Mouse (Mus musculus) macrophage (primary cell): Measurements from ENCODE around the gene Mpp3. TPM values are rescaled to one million over a fixed set of nuclear protein-coding genes. Genes with fewer than 3 reads are reported as not detected.
"Not testable (repeated sequence)": the region's sequence is repeated elsewhere in the genome, so short reads cannot be mapped to it uniquely, and the experiment has no call there.

ENCODE experiments used
- H3K27ac ChIP-seq: fragments of 350-480 bp; formaldehyde crosslinking; 2 replicates; pipeline ENCODE4 v1.9.0; 2021
- H3K36me3 ChIP-seq: fragments of 350-480 bp; formaldehyde crosslinking; 2 replicates; pipeline ENCODE4 v1.9.0; 2021; ENCODE audit errors: inconsistent target
- H3K4me3 ChIP-seq: fragments of 350-480 bp; formaldehyde crosslinking; 2 replicates; pipeline ENCODE4 v1.9.0; 2021; ENCODE audit errors: inconsistent target
- H3K79me2 ChIP-seq: fragments of 350-480 bp; formaldehyde crosslinking; 2 replicates; pipeline ENCODE4 v1.9.0; 2021; ENCODE audit errors: inconsistent target
- WGBS: methylation state at CpG from one replicate; pipeline ENCODE4 v1.1.7; 2026; ENCODE audit warnings: inconsistent platforms; ENCODE audit not compliant: missing documents; 5-methylcytosine and 5-hydroxymethylcytosine counted together
- polyA plus RNA-seq: library from polyadenylated mRNA; stranded (reverse); fragments of 250-400 nt; gene quantifications from 3 replicates; pipeline ENCODE4 v1.2.4, GENCODE M21; 2018; ENCODE audit warnings: inconsistent platforms

Mpp3 gene
- polyA plus RNA-seq, 1 experiment from 2014 or later = not detected

DNA sequence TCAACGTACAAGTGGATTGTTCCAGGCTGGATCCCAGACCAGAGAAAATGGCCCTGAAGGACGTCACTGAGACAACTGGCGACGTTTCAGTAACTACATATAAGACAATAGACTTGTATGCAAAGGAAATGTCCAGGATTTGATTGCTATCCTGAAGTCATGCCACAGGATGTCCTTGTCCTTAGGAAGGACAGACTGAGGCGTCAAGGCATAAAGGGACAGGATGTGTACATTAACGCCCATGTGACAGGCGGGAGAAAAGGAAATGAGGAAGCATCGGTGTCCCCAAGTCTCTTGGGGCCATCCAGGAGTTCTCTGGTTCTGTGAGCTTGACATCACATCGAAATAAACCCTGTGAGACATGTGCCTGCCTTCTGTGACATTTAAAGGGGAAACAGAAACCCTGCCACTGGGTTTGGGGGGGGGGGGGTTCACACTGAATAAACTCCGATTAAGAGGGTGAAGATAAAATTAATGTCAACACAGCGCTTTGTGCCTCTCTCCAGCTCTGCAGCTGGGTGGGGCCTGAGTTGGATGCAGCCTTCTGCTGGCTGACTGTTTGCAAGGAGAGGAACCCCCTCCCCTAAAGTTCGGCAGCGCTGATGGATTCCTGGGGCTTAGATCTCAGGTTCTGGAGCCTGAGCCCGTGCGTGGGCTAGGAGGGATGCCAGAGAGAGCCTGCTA lies 19.2 kb downstream of the Mpp3 start:
- Histone ChIP-seq H3K27ac (no peak overlapping the region), H3K36me3 (no peaks in the 10 kb centered on the region), H3K4me3 (no peak overlapping the region), H3K79me2 (no peaks in the 10 kb centered on the region)
- 72% methylated on average over 14 of the region's 15 CpGs for WGBS

DNA sequence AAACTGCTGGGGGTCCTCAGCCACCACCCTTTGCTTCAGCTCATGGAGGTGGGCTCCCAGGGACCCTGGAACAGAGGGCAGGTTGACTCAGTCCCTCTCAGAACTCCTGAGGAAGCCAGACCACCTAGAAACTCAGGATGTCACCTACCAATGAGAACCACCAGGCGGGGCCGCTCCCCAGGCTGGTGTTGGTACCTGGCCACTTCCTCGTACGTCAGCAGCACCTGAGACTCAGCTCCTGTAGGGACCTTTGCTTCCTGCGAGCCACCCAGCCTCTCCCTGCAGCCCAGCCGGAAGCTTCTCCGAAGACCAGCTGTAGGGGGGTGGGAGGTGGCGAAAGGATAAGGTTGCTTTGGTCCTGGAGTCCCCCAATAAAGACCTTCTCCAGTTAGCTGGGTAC lies 19.9 kb downstream of the Mpp3 start:
- no peaks in the 10 kb centered on the region for H3K79me2 ChIP-seq
- H3K27ac ChIP-seq = no peak overlapping the region
- 88% methylated on average over 8 of the region's 8 CpGs for WGBS

DNA sequence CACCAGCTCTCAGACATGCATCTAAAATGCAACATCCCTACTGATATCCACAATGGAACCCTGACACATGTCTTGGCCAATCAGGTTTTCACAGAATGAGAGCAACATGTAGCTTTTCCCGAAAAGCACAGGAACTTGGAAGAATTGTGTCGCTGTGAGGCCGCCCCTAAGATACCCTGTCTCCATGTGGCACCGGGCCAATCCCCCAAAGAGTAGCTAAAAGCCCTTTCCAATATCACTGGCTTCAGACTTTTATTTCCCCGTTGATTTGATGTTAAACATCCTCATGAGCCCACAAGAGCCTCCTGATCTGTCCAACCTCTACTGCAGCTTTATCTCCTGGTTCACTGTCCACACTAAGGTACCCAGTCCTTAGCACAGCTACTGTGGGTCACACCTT lies 21.6 kb downstream of the Mpp3 start:
- no peak overlapping the region for H3K4me3 ChIP-seq
- 85% methylated on average over 5 of the region's 5 CpGs for WGBS
- no peaks in the 10 kb centered on the region for H3K79me2 ChIP-seq
- no peaks in the 10 kb centered on the region for H3K36me3 ChIP-seq
- H3K27ac ChIP-seq = no peak overlapping the region

More for the DNA sequence above, 19.9 kb downstream of the Mpp3 start:
- Histone ChIP-seq H3K36me3 (no peaks in the 10 kb centered on the region), H3K4me3 (no peak overlapping the region)

DNA sequence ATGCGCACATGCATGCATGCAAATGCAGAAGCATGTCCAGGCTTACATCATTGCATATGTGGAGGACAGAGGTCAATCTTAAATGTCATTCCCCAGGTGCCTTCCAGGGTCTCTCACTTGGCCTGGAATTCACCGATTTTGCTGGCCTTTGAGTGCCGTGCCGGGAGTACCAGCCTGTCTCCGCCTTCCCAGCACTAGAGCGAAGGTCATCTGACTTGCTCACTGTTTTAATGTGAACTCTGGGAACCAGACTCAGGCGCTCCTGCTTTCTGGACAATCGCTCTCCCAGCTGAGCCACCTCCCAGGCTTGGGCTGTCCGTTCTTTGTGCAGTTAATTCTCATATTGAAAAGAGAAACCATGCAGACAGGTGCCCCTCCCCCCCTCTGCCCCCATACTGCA lies 22.0 kb downstream of the Mpp3 start:
- 95% methylated on average over 9 of the region's 9 CpGs for WGBS
- Histone ChIP-seq H3K4me3 (no peak overlapping the region), H3K36me3 (no peaks in the 10 kb centered on the region), H3K27ac (no peak overlapping the region), H3K79me2 (no peaks in the 10 kb centered on the region)

DNA sequence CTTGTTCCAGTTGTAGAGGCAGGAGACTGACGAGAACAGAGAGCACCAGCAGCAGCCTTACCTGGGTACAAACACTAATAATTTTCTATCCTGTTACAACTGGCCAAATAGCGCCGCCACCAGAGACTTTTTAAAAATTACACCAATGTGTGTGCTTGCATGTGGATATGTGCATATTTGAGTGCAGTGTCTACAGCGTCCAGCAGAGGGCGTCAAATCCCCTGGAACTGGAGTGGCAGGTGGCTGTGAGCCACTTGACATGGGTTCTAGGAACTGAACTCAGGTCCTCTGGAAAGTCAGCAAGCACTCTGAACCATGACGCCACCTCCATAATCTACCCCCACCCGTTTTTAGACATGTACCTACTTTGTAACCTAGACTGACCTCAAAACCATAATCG lies 24.0 kb downstream of the Mpp3 start:
- 92% methylated on average over 6 of the region's 8 CpGs for WGBS
- no peaks in the 10 kb centered on the region for H3K79me2 ChIP-seq
- no peak overlapping the region for H3K27ac ChIP-seq
- H3K4me3 ChIP-seq = no peak overlapping the region
- H3K36me3 ChIP-seq = no peaks in the 10 kb centered on the region

DNA sequence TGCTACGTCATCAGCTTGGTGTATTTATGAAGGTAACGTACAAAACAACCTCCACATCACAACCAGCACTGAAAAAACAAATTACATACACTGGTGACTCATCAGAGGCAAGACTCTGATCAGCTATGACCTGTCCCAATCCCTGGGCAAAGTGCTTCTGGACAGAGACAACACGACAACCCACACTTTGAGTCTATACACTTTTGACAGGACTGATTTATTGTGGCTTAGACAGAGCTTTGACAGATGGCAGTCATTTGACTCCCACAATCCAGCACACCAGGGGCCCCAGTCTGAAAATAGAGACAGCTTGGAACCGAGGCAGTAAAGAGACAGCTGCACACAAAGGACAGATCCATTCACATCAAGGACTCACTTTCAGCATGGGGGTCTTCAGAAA lies 28.8 kb downstream of the Mpp3 start:
- H3K4me3 ChIP-seq = no peak overlapping the region
- WGBS = 83% methylated on average over 4 of the region's 4 CpGs
- H3K36me3 ChIP-seq = no peaks in the 10 kb centered on the region
- H3K79me2 ChIP-seq = no peaks in the 10 kb centered on the region
- no peak overlapping the region for H3K27ac ChIP-seq

DNA sequence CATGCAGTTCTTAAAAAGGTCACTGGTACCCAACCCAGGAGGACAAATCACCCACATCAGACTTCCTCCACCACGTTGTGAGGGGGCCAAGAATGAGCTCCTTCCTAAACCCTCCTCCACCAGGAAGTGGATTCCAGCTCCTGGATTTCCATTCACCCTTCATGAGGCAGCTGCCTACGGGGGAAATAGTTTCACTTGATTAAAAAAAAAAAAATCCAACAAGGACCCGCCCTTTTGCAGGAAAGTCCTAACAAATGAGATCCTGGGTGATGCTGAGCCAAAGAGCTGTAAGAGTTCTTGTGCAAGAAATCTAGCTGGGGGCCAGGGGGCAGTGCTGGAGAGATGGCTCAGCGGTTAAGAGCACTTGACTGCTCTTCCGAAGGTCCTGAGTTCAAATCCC lies 30.0 kb downstream of the Mpp3 start:
- Histone ChIP-seq H3K4me3 (no peak overlapping the region), H3K27ac (no peak overlapping the region)
- 50% methylated on average over 5 of the region's 5 CpGs for WGBS

DNA sequence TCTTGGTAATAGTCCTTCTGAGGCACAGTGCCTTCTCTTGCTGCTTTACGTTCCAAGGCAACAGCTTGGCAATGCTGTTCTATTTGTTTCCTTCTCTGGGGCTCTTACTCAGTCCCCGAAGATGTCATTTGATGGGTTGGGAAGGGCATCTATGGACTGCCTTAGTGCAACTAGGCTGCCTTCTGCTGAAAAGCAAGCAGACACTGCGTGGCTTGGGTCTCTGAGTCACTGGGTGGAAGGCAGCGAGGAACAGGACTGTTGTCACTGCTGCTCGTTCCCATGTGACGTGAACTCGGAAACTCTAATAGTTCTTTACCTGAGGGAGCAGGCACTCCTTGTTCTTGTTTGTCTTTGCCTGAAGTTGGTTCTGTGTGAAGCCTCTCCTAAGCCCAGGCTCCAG lies 32.3 kb downstream of the Mpp3 start:
- H3K79me2 ChIP-seq = no peaks in the 10 kb centered on the region
- H3K4me3 ChIP-seq = no peak overlapping the region
- whole genome bisulfite sequencing = 93% methylated on average over 7 of the region's 7 CpGs
- H3K36me3 ChIP-seq = no peaks in the 10 kb centered on the region
- H3K27ac ChIP-seq = no peak overlapping the region

More for the DNA sequence above, 30.0 kb downstream of the Mpp3 start:
- Histone ChIP-seq H3K36me3 (no peaks in the 10 kb centered on the region), H3K79me2 (no peaks in the 10 kb centered on the region)

DNA sequence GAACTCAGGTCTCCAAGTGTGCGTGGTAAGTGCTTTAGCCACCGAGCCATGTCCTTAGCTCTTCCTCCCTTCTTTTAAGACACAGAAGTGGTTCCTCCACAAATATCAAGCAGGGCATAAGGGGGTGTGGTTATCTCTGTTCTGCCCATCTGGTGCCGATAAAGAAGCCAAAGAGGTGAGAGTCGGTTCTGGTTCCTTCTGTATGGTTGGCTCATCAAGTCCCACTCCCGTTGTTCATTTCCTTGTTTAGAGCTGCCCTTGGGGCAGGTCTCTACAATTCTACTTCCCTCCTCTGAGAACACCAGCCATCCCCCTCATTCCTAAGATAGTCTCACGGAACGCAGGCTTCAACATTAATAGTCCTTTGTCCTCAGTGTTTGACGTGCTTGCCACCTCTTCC lies 34.2 kb downstream of the Mpp3 start:
- Histone ChIP-seq H3K79me2 (no peaks in the 10 kb centered on the region), H3K27ac (no peak overlapping the region), H3K4me3 (no peak overlapping the region), H3K36me3 (no peaks in the 10 kb centered on the region)
- WGBS = 58% methylated on average over 8 of the region's 8 CpGs

DNA sequence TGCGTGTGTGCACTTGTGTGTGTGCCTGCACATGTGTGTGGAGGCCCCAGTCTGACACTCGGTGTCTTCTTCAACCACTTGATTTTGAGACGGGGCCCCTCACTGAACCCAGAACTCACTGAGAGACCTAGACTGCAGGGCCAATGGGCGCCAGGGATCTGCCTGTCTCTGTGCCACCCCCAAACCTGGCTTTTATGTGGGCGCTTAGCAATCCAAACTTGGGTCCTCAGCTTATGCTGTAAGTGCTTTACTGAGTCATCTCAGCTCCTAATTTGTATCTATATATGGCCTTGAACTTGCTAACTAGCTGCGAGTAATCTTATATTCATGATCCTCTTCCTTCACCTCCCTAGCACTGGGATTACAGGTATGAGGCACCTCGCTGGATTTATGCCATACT lies 35.9 kb downstream of the Mpp3 start:
- WGBS = 95% methylated on average over 7 of the region's 7 CpGs
- Histone ChIP-seq H3K4me3 (no peak overlapping the region), H3K36me3 (no peaks in the 10 kb centered on the region), H3K79me2 (no peaks in the 10 kb centered on the region), H3K27ac (no peak overlapping the region)

DNA sequence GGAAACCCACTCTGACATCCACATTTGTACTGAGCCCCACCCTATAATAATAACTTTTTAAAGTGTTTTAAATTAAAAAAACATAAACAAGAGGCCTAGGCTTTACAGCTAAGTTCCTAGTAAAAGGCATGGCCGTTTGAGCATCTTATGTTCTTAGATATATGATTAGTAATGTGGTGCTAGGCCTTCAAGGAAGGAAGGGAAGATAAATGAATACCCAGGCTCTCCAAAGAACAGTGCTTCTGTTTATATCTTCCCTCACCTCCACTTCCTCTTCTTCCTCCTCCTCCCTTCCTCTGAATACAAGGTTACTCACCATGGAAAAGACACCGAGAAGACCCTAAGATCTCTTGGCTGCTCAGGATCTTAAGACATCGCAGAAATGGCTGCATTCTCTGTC lies 36.4 kb downstream of the Mpp3 start:
- Histone ChIP-seq H3K79me2 (no peaks in the 10 kb centered on the region), H3K4me3 (no peak overlapping the region), H3K36me3 (no peaks in the 10 kb centered on the region), H3K27ac (no peak overlapping the region)
- WGBS = 67% methylated on average over 3 of the region's 3 CpGs

DNA sequence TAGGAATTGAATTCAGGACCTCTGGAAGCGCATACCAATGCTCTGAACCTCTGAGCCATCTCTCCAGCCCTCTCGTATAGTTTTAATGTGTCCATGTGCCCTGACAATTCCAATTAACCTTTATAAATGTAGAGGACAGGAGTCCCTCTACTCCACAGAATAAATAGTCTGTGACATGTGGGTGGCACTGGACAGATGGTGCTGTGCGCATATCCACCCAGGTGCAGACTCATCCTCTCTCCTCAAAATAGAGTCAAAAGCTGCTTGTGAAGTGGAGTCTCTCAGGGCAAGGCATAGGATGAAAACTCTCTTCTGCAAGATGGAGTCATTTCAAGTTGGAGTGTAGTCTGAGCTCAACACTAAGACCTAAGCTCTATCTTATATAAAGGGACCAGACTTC lies 38.0 kb downstream of the Mpp3 start:
- Histone ChIP-seq H3K36me3 (no peaks in the 10 kb centered on the region), H3K27ac (no peak overlapping the region), H3K79me2 (no peaks in the 10 kb centered on the region), H3K4me3 (no peak overlapping the region)
- WGBS = 89% methylated on average over 2 of the region's 3 CpGs

DNA sequence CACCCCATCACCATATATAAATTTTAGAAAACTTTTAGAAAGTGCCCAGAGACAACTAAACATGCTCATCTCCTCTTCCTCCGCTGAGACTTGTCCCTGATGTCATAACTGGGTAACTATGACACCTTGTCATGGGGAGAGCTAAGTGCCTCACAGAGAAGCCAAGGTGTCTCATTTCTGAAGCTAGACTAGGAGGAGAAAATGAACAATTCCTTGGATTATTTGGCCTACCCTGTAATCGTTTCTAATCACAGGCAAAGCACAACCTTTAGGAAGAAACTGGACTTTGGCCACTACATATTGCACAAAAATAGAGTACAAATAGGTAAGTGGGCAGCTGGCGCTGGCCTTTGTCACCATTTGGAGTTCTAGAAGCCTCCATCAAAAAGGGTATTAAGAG lies 41.3 kb downstream of the Mpp3 start, which contains the start of gene Dusp3:
Gene Dusp3 (minus strand): TSS at position 101 of the 400 bp plus-strand sequence.
- peaks cover 21% of the 10 kb centered on the region for H3K79me2 ChIP-seq
- H3K36me3 ChIP-seq = no peaks in the 10 kb centered on the region
- H3K4me3 ChIP-seq = no peak within 1 kb of the TSS
- no peak within 1 kb of the TSS for H3K27ac ChIP-seq
- WGBS = 98% methylated on average over 3 of the region's 3 CpGs

DNA sequence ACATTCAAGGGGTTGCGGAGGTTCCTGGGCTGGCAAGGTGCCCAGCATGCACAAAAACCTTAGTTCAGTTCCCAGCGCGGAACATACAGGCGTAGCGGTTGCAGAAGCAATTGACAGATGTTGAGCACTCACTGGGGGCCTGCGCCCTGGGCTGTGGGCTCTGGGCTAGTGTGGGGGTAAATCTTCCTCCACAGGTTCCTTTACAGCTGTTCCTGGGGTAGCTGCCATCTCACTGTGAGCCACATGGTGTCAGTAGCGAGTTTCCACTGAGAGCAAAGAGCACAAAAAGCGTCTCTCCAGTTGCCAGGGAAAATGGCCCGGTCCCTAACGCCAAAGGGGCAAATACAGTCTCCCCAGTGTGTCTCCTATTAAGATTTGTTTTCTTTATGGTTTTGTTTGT lies 42.3 kb downstream of the Mpp3 start:
- no peak overlapping the region for H3K4me3 ChIP-seq
- H3K36me3 ChIP-seq = 0 out of 2 replicates have a peak, but pooled peaks cover 1% of the 10 kb centered on the region
- 1% methylated on average over 10 of the region's 10 CpGs for WGBS

DNA sequence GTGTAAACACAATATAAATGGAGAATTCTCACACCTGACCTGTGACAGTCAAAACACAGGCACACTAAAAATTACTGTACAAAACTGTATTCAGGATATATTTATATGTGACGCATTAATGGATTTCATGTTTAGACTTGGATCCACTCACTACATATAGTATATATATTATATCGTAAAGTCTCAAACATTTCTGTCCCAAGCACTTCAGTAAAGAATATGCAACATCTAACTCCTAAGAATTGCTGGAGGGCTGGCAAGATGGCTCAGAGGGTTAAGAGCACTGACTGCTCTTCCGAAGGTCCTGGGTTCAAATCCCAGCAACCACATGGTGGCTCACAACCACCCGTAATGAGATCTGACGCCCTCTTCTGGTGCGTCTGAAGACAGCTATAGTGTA lies 42.8 kb downstream of the Mpp3 start:
- H3K36me3 ChIP-seq, H3K4me3 ChIP-seq, H3K27ac ChIP-seq: not testable (repeated sequence)
- H3K79me2 ChIP-seq = peaks cover 35% of the 10 kb centered on the region
- WGBS = 46% methylated on average over 5 of the region's 6 CpGs

More for the DNA sequence above, 42.3 kb downstream of the Mpp3 start:
- Histone ChIP-seq H3K79me2 (peaks cover 30% of the 10 kb centered on the region), H3K27ac (no peak overlapping the region)
